Mouse (Mus musculus): ENCODE measurements around the gene Cacng2.
A peak's percentile ranks its signal among the peaks of the same experiment; 100 is the strongest.
"Not testable (repeated sequence)": the region's sequence is repeated elsewhere in the genome, so short reads cannot be mapped to it uniquely, and the experiment has no call there.

The Cacng2 gene

DNA sequence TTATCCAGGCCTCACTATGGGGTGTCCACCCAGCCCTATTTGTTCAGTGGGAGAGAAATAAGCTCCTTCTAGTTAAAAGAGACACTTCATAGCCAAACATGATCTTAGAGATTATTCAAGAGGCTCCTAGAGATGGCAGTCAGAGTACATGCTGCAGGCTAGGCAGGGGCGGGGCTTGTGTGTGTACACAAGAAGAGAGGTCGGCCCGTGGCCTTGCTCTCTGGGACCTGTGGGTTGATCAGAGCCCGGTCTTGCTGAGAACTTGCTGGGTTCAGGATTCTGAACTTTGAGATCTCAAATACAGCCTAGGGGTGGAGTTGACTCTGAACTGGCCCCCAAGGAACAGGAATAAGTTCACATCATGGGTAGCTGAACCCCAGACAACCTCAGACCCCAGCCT, 95.6 kb downstream of the Cacng2 start:
- no peak for DNase-seq (ENCODE audit: extremely low read depth, low read depth, low spot score)

DNA sequence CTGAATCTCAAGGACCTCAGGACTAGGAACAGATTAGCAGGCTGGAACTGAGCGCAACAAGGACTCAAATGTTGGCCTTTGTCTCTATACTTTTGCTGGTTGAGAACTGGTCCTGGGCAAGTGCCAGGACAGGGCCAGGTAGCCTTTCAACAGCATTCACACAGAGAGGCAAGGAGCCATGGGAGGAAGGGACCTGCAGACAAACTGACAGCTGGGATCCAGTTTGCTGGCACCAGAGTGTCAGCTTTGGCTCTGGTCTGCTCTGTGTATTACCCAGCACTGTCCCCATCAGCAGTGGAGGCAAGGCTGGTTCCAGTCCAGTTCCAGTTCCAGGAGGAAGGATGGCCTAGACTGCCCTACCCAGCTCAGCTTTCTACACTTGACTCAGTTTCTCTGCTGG, 105.8 kb downstream of the Cacng2 start:
- DNase-seq (ENCODE audit: extremely low read depth, low read depth, low spot score) = no peak

DNA sequence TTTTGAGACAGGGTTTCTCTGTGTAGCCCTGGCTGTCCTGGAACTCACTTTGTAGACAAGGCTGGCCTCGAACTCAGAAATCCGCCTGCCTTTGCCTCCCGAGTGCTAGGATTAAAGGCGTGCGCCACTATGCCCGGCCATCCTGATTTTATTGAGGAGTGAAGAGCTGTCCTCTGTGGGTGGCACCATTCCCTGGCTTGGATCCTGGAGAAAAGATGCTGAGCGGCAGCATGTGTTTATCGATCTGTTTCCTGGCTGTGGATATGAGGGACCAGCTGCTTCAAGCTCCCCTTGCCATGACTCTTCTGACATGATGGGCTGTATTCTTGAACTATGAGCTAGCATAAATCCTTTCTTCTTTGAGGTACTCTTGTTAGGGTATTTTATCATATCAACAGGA, 111.6 kb downstream of the Cacng2 start:
- not testable (repeated sequence) for DNase-seq (ENCODE audit: extremely low read depth, low read depth, low spot score)

DNA sequence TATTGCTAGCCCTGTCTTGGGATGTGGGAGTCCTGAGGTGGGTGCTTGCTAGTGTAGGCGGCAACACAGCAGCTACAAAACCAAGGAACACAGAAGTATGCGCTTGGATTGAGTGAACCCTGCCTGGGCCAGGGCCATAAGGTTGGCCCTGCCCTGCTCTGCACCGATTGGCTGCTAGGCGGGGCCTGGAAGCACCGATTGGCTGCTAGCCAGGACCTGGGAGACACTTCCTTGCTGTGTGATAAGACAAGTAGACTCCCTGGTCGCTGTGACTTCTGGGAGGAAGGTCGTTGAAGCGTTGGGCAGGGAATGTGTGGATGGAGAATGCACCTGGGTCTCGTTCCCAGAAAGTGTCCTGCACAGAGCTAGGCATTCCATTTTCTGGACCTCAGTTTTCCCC, 115.9 kb downstream of the Cacng2 start:
- no peak for DNase-seq (ENCODE audit: extremely low read depth, low read depth, low spot score)

DNA sequence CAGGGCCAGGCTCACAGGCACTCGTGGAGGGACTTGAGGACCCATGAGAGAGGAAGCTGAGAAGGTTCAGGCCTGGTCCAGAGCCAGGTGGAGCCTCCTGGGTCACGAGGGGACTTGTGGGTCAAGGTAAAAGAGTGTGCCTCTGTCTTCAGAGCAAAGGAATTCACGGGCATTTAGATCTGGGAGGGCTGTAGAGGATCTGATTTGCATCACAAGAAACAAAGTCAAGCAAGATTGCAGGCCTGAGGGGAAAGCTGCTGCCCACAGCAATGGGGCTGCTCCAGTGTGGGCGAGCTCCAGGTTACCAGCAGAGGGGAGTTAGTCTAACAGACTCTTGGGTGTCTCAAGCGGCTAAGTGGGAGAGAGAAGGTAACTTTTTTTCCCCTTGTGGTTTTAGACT, 118.4 kb downstream of the Cacng2 start:
- DNase-seq (ENCODE audit: extremely low read depth, low read depth, low spot score) = no peak

DNA sequence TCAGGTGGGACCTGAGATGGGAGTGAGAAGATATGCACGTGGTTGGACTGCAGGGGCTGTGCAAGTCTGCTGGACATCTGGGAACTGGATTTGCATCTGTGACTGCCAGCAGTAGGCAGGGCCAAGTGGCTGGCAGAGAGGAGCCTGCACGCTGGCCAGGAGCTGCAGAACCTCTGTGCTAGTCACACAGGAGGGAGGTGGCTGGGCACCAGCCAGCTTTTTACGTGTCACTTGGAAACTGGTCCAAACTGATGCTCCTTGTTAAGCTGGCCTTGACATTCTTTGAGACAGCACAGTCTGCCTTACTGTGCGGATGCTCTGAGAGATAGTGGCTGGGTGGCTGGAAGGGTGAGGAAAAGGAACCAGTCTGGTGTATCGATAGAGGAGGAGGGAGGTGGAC, 131.3 kb downstream of the Cacng2 start:
- no peak for DNase-seq (ENCODE audit: extremely low read depth, low read depth, low spot score)

DNA sequence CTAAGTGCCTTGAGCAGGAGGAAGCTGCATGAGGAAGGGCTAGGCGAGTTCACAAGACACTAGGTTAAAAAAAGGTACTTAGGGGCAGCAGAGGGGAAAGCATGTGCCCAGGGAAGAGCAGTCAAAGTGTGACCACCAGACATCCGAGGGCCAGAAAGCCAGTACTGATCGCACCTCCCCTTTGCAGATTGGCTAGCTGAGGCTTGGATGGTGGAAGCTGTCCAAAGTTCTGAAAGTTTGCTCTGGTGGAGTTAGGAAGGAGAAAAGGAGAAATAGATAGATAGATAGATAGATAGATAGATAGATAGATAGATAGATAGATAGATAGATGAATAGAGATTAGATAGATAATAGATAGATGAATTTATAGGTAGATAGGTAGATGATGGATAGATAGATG, 136.4 kb downstream of the Cacng2 start:
- DNase-seq (ENCODE audit: extremely low read depth, low read depth, low spot score) = no peak

DNA sequence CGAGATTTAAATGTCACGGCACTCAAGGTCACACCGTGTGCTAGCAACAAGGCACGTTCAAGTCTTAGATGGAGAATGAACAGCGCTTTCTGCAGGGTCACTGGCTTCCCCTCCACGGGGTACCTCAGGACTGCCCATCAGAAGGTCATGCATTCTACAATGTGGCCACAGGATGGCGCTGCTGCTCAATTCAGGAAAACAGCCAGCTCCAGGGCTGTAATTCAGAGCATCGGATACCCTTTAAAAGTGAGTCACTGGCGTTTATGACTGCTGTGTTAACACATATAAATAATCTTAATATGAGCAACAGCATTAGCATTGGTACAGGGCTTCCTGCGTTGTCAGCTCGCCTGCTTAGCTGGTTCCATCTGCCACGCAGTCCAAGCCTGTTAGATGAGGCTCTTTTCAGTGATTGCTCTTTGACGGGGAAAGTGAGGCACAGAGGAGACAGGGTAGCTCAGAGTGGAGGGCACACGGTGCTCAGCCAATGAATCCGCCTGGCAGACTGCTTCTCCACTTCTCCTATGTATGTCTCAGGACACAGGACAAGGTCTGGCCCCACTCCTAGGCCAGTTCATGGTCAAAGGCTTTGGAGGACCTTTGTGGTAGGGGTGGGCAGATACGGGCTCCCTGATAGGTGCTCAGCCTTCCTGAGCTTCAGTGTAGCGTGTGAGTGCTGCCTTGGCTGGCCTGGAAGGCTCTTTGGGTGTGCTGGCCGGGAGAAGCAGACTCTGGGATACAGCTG, 137.5 kb downstream of the Cacng2 start:
- DNase-seq (ENCODE audit: extremely low read depth, low read depth, low spot score) = no peak

DNA sequence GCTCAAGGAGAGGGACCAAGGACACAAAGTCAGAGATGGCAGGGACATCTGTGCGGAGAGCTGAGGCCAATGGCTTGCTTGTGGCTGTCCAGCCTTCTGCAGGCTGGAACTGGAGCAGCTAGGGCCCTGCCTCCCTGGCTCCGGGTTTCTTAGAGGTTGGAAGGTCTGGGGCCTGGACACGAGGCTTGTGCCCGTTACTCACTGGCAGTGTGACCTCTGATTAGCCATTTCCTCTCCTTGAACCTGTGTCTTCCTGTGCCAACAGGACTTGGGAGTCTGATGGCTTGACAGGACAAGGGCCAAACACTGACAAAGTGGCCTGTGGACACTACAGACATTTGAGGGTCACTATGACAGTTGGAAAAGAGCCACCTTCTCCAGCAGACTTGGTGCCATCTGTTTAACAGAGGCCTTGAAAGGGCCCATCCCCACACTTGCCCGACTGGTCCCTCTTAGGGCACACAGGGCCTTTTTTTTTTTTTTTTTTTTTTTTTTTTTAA, 138.6 kb downstream of the Cacng2 start:
- no peak for DNase-seq (ENCODE audit: extremely low read depth, low read depth, low spot score)

DNA sequence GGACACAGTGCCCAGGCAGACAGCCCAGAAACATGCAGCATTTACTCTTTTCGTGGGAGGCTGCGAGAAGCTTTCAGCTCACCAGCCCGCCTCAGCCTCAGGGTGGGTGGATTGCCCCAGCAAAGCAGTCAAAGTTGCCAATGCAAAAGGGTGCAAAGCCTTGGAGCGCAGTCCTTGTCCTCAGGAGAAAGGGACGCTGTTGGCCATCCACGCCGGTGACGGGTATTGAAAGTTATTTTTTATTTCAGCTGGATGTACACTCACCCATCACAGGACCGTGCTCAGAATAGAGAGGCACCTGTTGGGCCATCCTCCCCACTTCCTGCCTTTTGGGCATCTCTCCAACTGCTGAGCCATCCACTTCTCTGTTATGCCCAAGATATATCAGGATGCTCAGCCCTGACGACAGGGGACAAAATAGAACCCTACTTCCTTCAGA, 140.4 kb downstream of the Cacng2 start:
- no peak for DNase-seq (ENCODE audit: extremely low read depth, low read depth, low spot score)

DNA sequence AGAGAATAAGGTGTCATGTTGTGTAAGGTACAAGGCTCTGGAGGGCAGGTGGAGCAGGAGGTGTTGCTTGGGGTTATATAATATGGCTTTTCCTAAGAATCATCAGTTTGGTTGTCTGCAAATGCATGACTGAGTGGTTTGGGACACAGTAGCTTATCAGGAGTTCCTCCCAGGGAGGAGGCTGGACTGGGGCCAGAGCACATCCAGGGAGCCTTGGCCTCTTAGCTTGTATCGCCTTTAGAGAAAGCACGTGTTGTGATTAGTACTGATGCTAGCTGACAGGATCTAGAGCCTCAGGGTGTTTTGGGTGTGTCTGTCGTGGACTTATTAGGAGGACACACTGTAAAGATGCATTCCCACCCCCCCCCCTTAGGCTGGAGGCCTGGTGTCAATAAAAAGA, 142.2 kb downstream of the Cacng2 start:
- no peak for DNase-seq (ENCODE audit: extremely low read depth, low read depth, low spot score)

DNA sequence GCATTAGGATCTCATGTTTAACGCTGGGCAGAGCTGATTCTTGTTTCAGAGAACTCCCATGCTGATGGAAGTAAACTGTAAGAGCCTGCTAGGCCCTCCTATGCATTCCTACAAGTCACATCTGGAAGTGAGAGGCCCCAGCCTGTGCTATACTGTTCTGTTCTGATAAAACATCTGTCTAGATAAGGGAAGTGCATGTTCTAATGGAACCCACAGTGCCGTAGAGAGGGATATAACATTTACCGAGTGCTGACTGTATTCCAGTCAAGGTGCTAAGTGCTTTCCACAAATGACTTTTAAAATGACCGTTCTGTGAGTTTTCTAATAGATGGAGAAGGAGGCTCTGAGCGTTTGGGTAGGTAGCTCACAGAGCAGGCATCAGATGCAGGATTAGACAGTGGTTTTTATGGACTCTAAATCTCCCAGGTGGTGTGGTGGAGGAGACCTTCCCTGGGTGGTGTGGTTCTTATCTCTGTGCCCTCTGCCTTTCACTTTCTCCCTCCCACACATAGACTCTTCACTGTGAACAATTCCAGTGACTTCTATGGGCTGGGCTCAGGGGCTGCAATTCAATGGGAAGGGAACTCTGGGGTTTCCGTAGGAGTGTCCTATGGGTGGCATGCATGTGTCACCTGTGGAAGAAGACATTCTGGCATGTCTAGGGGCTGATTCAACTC, 145.5 kb downstream of the Cacng2 start:
- DNase-seq (ENCODE audit: extremely low read depth, low read depth, low spot score) = no peak

DNA sequence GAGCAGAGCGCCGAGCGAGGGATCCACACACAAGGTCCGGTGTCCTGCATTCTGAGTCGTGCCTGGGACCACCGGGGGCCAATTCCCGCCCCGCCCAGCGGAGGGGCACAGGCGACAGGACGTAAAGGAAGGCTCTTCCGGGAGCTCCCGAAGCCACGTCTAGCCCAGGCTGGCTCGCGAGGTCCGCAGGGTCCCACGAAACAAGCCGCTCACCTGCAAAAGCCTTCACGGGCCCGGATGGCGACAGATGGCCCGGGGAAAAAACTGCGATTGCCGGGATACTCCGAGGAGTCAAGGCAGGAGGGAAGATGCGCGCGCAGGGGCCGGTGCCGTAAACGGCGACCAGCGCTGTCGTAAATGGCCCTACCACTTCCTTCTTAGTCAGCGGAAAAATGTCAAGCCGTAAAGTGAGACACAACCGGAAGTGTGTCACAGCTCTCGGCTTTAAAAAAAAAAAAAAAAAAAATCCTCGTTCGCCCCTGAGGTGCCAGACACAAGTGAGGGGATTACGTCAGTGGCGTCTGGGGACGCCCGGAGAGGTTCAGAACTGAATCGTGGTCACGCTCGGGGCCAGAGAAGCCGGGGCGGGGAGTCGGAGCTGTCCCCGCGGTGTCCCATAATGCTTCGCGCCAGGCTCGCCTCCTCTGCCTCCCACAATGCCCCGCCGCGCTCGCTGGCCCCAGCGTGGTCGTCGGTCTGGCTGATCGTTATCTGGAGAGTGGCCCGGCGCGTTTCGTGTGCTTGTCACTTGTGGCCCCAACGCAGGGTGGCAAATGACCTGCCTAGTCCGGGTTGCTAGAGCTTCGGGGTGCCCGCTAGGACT, 149.1 kb downstream of the Cacng2 start, which contains the start of gene Eif3d:
Gene Eif3d (minus strand): TSS at position 344 of the 823 bp plus-strand sequence.
- DNase-seq (ENCODE audit: extremely low read depth, low read depth, low spot score) = peak; percentile 56

DNA sequence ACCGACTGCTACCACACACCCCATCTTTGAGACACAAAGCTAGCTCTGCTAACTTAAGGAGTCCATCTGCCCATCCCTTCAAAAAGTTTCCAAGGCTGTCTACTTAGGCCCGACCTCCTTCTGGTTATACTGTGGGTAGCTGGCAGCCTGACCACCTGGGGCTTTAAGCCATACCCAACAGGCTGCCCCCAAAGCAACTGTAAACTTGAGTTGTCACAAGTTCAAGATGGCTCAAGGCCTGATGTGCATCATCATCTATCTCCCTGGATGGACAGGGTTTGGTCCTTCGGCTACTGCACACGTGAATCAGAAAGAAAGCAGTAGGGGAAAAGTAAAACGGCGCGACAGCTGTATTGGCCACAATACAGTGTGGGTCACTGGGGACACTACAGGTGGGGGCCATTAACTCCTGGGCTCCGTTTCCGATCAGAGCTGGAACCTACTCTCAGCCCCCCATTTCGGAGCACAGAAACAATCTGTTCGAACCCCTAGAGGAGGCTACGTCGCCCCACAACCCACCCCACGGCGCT, 149.8 kb downstream of the Cacng2 start:
- DNase-seq (ENCODE audit: extremely low read depth, low read depth, low spot score) = no peak

DNA sequence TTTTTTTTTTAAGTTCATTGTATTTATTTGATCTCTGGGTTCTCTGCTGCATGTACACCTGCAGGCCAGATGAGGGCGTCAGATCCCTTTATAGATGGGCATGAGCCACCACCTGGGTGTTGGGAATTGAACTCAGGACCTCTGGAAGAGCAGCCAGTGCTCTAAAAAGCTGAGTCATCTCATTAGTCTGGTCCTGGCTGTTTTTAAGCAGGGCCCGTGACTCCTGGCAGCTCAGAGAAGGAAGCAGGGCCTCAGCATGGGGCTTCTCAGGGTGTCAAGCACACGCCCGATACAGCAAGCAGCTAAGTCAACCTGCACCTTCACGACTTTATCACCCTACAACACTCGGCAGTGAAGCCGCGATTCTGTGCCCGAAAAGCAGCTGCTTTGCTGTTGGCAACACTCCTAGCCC, 154.7 kb downstream of the Cacng2 start:
- DNase-seq (ENCODE audit: extremely low read depth, low read depth, low spot score) = no peak

DNA sequence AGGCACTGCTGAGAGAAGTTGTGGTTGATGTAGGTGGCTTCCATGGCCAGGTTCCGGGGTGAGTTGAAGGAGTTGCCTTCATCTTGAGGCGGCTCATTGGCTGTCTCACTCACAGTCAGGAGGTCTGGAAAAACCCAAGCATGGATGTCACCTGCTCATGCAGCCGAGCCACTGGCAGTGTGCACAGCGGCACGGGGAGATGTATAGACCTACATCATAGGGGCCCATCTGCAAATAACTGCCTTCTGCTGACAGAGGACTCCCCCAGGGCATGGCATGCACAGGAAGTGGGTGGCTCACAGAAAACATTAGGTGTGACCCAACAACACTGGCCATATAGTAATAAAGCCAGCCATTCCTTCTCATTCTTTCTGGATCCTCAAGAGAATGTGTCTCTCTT, 157.4 kb downstream of the Cacng2 start:
- no peak for DNase-seq (ENCODE audit: extremely low read depth, low read depth, low spot score)

DNA sequence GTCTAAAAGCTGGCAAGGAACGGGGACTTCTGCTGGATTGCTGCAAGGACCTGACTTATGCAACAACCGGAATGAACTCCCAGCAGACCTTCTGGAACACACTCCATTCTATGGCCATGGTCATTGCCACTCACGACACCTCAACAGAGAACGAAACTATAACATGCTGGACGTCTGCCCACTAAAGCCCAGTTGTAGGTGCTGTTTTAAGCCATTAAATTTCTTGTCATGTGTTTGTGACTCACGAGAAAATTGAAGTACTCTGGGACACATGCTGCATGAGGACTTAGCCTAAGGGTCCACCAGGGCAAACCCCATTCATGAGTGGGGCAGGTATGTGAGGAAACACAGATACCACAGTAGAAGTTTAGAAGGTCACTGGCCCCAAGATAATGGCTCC, 159.1 kb downstream of the Cacng2 start:
- no peak for DNase-seq (ENCODE audit: extremely low read depth, low read depth, low spot score)

DNA sequence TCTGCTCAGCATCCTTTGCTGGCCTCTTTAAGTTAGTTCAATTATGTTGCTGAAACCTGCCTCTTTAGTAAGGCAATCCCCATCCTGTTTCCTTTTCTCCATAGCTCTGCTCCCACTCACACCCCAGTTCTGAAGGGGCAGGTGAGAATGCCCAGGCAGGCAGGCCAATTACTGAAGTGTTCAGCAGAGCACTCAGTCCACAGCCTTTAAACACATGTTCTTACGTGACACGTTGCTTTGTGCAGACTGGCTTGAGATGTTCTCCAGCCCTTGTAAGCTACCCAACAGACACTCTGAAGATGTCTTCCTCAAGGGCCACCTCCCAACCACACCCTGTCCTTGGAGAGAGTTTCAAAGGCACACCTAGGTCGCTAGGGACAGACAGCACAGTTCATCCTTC, 161.8 kb downstream of the Cacng2 start:
- no peak for DNase-seq (ENCODE audit: extremely low read depth, low read depth, low spot score)

DNA sequence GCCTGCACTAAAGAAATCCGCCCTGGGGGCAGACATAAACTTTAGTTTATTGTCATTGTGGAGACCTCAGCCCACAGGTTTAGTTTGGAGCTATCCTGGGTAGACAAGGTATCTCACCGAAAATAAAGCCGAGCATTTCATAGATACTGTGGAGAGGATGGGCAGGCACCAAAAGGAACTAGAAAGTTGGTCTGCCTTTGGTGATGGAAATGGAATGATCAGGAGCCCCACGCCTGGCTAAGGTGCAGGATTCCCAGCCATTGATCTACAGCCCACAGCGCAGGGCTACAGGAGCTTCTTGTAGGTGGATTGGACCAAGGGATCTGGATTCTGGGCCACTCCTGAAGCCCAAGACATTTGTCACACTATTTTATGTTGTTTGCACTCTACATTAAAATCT, 162.2 kb downstream of the Cacng2 start:
- no peak for DNase-seq (ENCODE audit: extremely low read depth, low read depth, low spot score)

DNA sequence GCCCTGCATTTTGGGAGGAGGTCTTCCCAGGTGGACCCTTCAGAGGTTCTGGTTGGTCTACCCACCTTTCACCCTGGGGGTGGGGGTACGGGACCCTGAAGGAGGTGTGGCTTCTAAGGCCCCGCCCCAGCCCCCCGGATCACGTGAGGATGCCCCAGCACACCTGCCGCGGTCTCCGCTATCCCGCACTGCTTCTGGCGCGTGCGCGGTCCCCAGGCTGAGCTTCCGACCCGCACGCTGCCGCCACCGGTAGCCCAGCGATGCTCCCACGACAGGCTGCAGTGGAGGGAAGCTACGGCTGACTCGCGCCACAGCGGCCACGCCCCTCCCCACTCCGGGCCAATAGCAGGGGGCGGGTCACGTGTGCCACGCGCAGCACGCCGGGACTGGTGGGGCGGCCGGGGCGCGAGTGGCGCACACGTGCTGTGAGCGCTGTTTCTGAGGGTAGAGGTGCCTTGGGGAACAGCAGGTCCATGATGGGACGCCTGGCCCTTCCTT, 163.4 kb downstream of the Cacng2 start, which contains the start of gene Foxred2:
Gene Foxred2 (minus strand): TSS at position 319 of the 498 bp plus-strand sequence.
- no peak for DNase-seq (ENCODE audit: extremely low read depth, low read depth, low spot score)

Data from fat pad, adult 2 months (tissue).